Mouse (Mus musculus): ENCODE measurements around the gene Gm47985.
A peak's percentile ranks its signal among the peaks of the same experiment; 100 is the strongest.

The Gm47985 gene

GRCm38 (mm10) chr1:151219045-151219444 lies 36.7 kb downstream of the Gm47985 start:
- no peak for DNase-seq (ENCODE audit: low spot score in 2 of 2)

- DNase-seq (ENCODE audit: low spot score in 2 of 2), result no peak
Measured at GRCm38 (mm10) chr1:151220098-151220497, 37.8 kb downstream of the Gm47985 start.

GRCm38 (mm10) chr1:151222561-151223267 lies 40.4 kb downstream of the Gm47985 start:
- DNase-seq (ENCODE audit: low spot score in 2 of 2), result no peak

- DNase-seq (ENCODE audit: low spot score in 2 of 2), result peak in 1 of 2 experiments; percentile 30
Measured at GRCm38 (mm10) chr1:151223377-151223776, 41.0 kb downstream of the Gm47985 start.

GRCm38 (mm10) chr1:151224536-151224935 lies 42.2 kb downstream of the Gm47985 start:
- no peak for DNase-seq (ENCODE audit: low spot score in 2 of 2)

GRCm38 (mm10) chr1:151227506-151227905 lies 45.2 kb downstream of the Gm47985 start:
- DNase-seq (ENCODE audit: low spot score in 2 of 2), result peak in 1 of 2 experiments; percentile 39

- no peak for DNase-seq (ENCODE audit: low spot score in 2 of 2)
Measured at GRCm38 (mm10) chr1:151228320-151228989, 46.1 kb downstream of the Gm47985 start.

- DNase-seq (ENCODE audit: low spot score in 2 of 2), result peak in 1 of 2 experiments; percentile 39
Measured at GRCm38 (mm10) chr1:151232346-151232745, 50.0 kb downstream of the Gm47985 start.

GRCm38 (mm10) chr1:151233756-151234155 lies 51.4 kb downstream of the Gm47985 start:
- peak in 1 of 2 experiments; percentile 49 for DNase-seq (ENCODE audit: low spot score in 2 of 2)
